ENCODE assay signal across 9 mouse cellular contexts in the genomic region with DNA sequence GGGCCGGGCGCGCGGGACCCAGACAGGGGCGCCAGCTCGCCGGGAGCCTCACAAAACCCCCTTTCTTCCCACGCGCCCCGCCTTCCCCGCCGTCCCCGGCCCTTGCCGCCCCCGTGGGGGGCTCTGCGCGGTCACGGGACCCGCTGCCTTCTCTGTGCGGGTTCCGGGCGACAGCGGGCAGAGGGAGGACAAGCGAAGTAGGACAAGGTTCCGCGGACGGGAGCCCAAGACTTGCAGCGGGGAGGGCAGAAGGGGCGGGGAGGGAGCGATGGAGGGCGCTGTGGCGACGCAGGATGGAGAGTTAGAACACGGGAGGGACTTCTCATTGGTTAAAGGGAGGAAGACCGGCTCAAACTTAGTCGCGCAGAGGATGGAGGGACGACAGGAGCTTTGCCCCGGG. TPM values are rescaled to one million over a fixed set of nuclear protein-coding genes. Genes with fewer than 3 reads are reported as not detected.
A peak's percentile ranks its signal among the peaks of the same experiment; 100 is the strongest.
DNase-seq lines count a peak whose midpoint lies in the region; ATAC-seq and TF ChIP-seq lines count a peak whose summit lies in the region.
"Had no signal": no experiment of that assay in that cellular context is flagged by ENCODE, and none has a peak within 500 bp of the region (broad histone marks: within the 10 kb centered on the region; RNA-seq: fewer than 3 reads in every experiment).

A gene (minus strand): TSS at position 50 of the 400 bp plus-strand sequence.

- no peaks in the 10 kb centered on the region for H3K36me3 ChIP-seq in liver, adult 2 months (ENCODE audit: control insufficient read depth, insufficient read depth, low read length)
- no peaks in the 10 kb centered on the region for H3K36me3 ChIP-seq in forebrain, embryonic 14.5 days (ENCODE audit: control insufficient read depth, insufficient read depth, low read length)
- H3K36me3 ChIP-seq in limb, embryonic 11.5 days (ENCODE audit: control insufficient read depth, insufficient read depth, low read length), result no peaks in the 10 kb centered on the region

- no peak for DNase-seq in liver, adult 2 months (ENCODE audit: extremely low read depth, low read depth, low spot score)
- DNase-seq in liver, result no peak
- peak; percentile 50 for DNase-seq in forebrain, embryonic 14.5 days (ENCODE audit: low spot score)
- DNase-seq in limb, embryonic 11.5 days (ENCODE audit: low spot score), result peak; percentile 38
- peak; percentile 62 for DNase-seq in right cerebral cortex, postnatal 4 days
- no peak for DNase-seq in thymus, postnatal 0 days (ENCODE audit: low spot score)
- DNase-seq in B cell, adult 2 months, result no peak

- TF ChIP-seq CTCF in liver, adult 2 months (IDR thresholded peaks at IDR 0.05; ENCODE audit: low read depth, low read length), result no peak
- TF ChIP-seq CTCF in bone marrow macrophage, adult 2 months (IDR thresholded peaks at IDR 0.05; ENCODE audit: low read depth, low read length), result no peak

- H3K9ac ChIP-seq in liver, adult 2 months (ENCODE audit: low read depth, low read length), result no peak within 1 kb of the TSS
- peak within 1 kb of the TSS; percentile 64 for H3K9ac ChIP-seq in forebrain, embryonic 14.5 days (ENCODE audit: low read length)
- H3K9ac ChIP-seq in limb, embryonic 11.5 days (ENCODE audit: low read length), result peak within 1 kb of the TSS; percentile 27; the same call in 1 of the 2 replicates

- H3K9me3 ChIP-seq in forebrain, embryonic 14.5 days (replicated peaks; ENCODE audit: control insufficient read depth, low read length), result no peaks in the 10 kb centered on the region
- no peaks in the 10 kb centered on the region for H3K9me3 ChIP-seq in limb, embryonic 11.5 days (ENCODE audit: control insufficient read depth, low read length)

- peak within 1 kb of the TSS; percentile 17; the same call in 1 of the 2 replicates for H3K4me3 ChIP-seq in liver, adult 2 months (ENCODE audit: insufficient read depth, low read depth, low read length)
- peak within 1 kb of the TSS; percentile 10; the same call in 1 of the 2 replicates for H3K4me3 ChIP-seq in bone marrow macrophage, adult 2 months (ENCODE audit: insufficient read depth, low read length)
- peak within 1 kb of the TSS; percentile 44 for H3K4me3 ChIP-seq in forebrain, embryonic 14.5 days (ENCODE audit: low read depth, low read length)
- peak within 1 kb of the TSS; percentile 31 for H3K4me3 ChIP-seq in limb, embryonic 11.5 days (ENCODE audit: low read depth, low read length)

- H3K27ac ChIP-seq in liver, adult 2 months (replicated peaks; ENCODE audit: insufficient read depth, low read depth, low read length), result no peak within 1 kb of the TSS
- no peak within 1 kb of the TSS for H3K27ac ChIP-seq in bone marrow macrophage, adult 2 months (ENCODE audit: insufficient read depth, low read depth, low read length)
- 0 out of 2 replicates have a peak within 1 kb of the TSS, but pooled peaks have one; percentile 9 for H3K27ac ChIP-seq in forebrain, embryonic 14.5 days (ENCODE audit: low read depth, low read length)
- no peak within 1 kb of the TSS for H3K27ac ChIP-seq in limb, embryonic 11.5 days (replicated peaks; ENCODE audit: low read depth, low read length)

- 2% methylated on average over 34 of the region's 39 CpGs for WGBS in liver, adult 2 months
- WGBS in forebrain, embryonic 14.5 days, result under 1% methylated on average over 30 of the region's 39 CpGs
- under 1% methylated on average over 39 of the region's 39 CpGs for WGBS in limb, embryonic 11.5 days

- H3K4me1 ChIP-seq in liver, adult 2 months (ENCODE audit: control insufficient read depth, insufficient read depth, low read length), result no peaks in the 10 kb centered on the region
- H3K4me1 ChIP-seq in bone marrow macrophage, adult 2 months (ENCODE audit: control insufficient read depth, insufficient read depth, low read length), result no peaks in the 10 kb centered on the region
- H3K4me1 ChIP-seq in forebrain, embryonic 14.5 days (ENCODE audit: control insufficient read depth, insufficient read depth, low read length), result peaks cover 21% of the 10 kb centered on the region
- H3K4me1 ChIP-seq in limb, embryonic 11.5 days (ENCODE audit: control insufficient read depth, insufficient read depth, low read length), result peaks cover 13% of the 10 kb centered on the region; the same call in 1 of the 2 replicates

- H3K4me2 ChIP-seq in forebrain, embryonic 14.5 days (ENCODE audit: low read length), result peak within 1 kb of the TSS; percentile 83
- H3K4me2 ChIP-seq in limb, embryonic 11.5 days (ENCODE audit: low read depth, severe bottlenecking), result peak within 1 kb of the TSS; percentile 56

- TF ChIP-seq POLR2A in liver, adult 2 months (IDR thresholded peaks at IDR 0.05; ENCODE audit: extremely low read depth, insufficient read depth, low read length), result no peak
- TF ChIP-seq POLR2A in bone marrow macrophage, adult 2 months (IDR thresholded peaks at IDR 0.05; ENCODE audit: borderline replicate concordance, low read depth, low read length), result no peak

- ATAC-seq in forebrain, embryonic 14.5 days, result no peak
- no peak for ATAC-seq in limb, embryonic 11.5 days (ENCODE audit: insufficient number of reproducible peaks, low FRiP score, low TSS enrichment, low read depth)

- peaks cover 26% of the 10 kb centered on the region for H3K27me3 ChIP-seq in liver, adult 2 months (ENCODE audit: control insufficient read depth, insufficient read depth, low read length)
- H3K27me3 ChIP-seq in forebrain, embryonic 14.5 days (replicated peaks; ENCODE audit: control insufficient read depth, insufficient read depth, low read length), result peaks cover 77% of the 10 kb centered on the region
- H3K27me3 ChIP-seq in limb, embryonic 11.5 days (ENCODE audit: control insufficient read depth, insufficient read depth, low read length), result peaks cover 89% of the 10 kb centered on the region

- no peaks in the 10 kb centered on the region for H3K79me2 ChIP-seq in liver, adult 2 months (ENCODE audit: control insufficient read depth, insufficient read depth, low read length)

RNA-seq across cellular contexts. Expression of the gene that starts here (rescaled TPM):
- 0.13 TPM in 1 of 2 replicates, not detected in the other for total RNA-seq in liver, adult 2 months (2014; rRNA removed)
- polyA plus RNA-seq in liver, adult 2 months (2012; rRNA removed), result not detected in 2 replicates
- not detected in 2 replicates for polyA plus RNA-seq in bone marrow macrophage, adult 2 months (2012; ENCODE audit: insufficient read depth, insufficient read length, missing spikeins)
- polyA plus RNA-seq in forebrain, embryonic 14.5 days (2014; fragmentation: Nextera tagmentation; extraction: Ambion mirVana), result 13.5 and 21.9 TPM in 2 replicates
- not detected in 2 replicates for polyA plus RNA-seq in limb, embryonic 11.5 days (2014; fragmentation: Nextera tagmentation; extraction: Ambion mirVana)
- polyA plus RNA-seq in thymus, postnatal 0 days (2015; fragmentation: Nextera tagmentation; extraction: Ambion mirVana), result 0.23 and 0.27 TPM in 2 replicates
- total RNA-seq: common myeloid progenitor, adult 5-6 weeks had no signal

Comparison
In these comparisons a context has a peak if more than half of its experiments do, and no peak if none do; other contexts are left out.
1. RNA of the gene that starts here (polyA plus RNA-seq): 13.5 to 21.9 TPM in forebrain, embryonic 14.5 days; 0.23 to 0.27 TPM in thymus, postnatal 0 days, not detected in limb, embryonic 11.5 days, not detected in liver, adult 2 months and not detected in bone marrow macrophage, adult 2 months; every median in the first group is over 10 times any median in the second.
2. Peak in DNase-seq, H3K4me3 ChIP-seq, H3K9ac ChIP-seq and H3K4me2 ChIP-seq in limb, embryonic 11.5 days; RNA of the gene not detected or under 1 TPM.
3. DNase-seq: peak in forebrain, embryonic 14.5 days (single experiment) and right cerebral cortex, postnatal 4 days (single experiment); none in liver, adult 2 months (single experiment), liver (single experiment), thymus, postnatal 0 days (single experiment) and B cell, adult 2 months (0 of 2).
4. Peak in every context shown above with its lines, with median percentiles within 50 percentile points of each other: H3K4me3 ChIP-seq.